Mouse (Mus musculus) adrenal gland, adult 10 weeks (tissue): Measurements from ENCODE around the gene Dthd1. TPM values are rescaled to one million over a fixed set of nuclear protein-coding genes. Genes with fewer than 3 reads are reported as not detected.

Experiments used
- polyA plus RNA-seq: library from polyadenylated mRNA; stranded (reverse); fragments of 350-450 nt; fragmentation: Illumina TruSeq; extraction: RNeasy Lipid Tissue Mini Kit (QIAGEN cat#74804); gene quantifications from one replicate; pipeline ENCODE4 v1.2.3, GENCODE M21; 2014; ENCODE audit warnings: low read depth, low replicate concordance

Gene Dthd1
- polyA plus RNA-seq: not detected

GRCm38 (mm10) chr5:62813402-62814071, at the start of gene Dthd1:
Gene Dthd1 (plus strand): TSS chr5:62813823.

GRCm38 (mm10) chr5:62765784-62766701, 47.6 kb upstream of the Dthd1 start, which contains the start of gene Arap2:
Gene Arap2 (minus strand): TSS chr5:62766159.

Other genes starting within 250 kb of the Dthd1 start
- gene Arap2, start 47.7 kb upstream of the Dthd1 start, polyA plus RNA-seq: 19.4 TPM